Mouse (Mus musculus): ENCODE results near the gene Samd15.

GRCm38 (mm10) chr12:87260562-87260961, 61.0 kb downstream of the Samd15 start:
- TF ChIP-seq CTCF (IDR thresholded peaks at IDR 0.05; ENCODE audit: low read depth) (no peak), EP300 (optimal IDR thresholded peaks at IDR 0.05) (no peak)

Data from stomach, postnatal 0 days (tissue).